Mouse (Mus musculus) brain, embryonic 14.5 days (tissue): ENCODE measurements around the gene B4galt7.
"Not testable (repeated sequence)": the region's sequence is repeated elsewhere in the genome, so short reads cannot be mapped to it uniquely, and the experiment has no call there.

Experiments used
- CTCF ChIP-seq: fragments of 200-500 bp; IDR thresholded peaks from 2 replicates; pipeline ENCODE4 v1.5.1; 2012; ENCODE audit warnings: inconsistent platforms, mild to moderate bottlenecking, moderate library complexity, borderline replicate concordance; ENCODE audit not compliant: insufficient read depth, insufficient read length; ENCODE audit errors: extremely low read depth
- POLR2A ChIP-seq: fragments of 200-500 bp; IDR thresholded peaks from 2 replicates; pipeline ENCODE4 v1.6.1; 2012; ENCODE audit warnings: mild to moderate bottlenecking, inconsistent platforms, borderline replicate concordance; ENCODE audit not compliant: poor library complexity, insufficient read depth, insufficient read length, severe bottlenecking; ENCODE audit errors: extremely low read depth

GRCm38 (mm10) chr13:55640480-55640879 lies 40.8 kb downstream of the B4galt7 start:
- TF ChIP-seq CTCF, result peak; percentile 82
- TF ChIP-seq POLR2A, result not testable (repeated sequence)
